Mouse (Mus musculus) right cerebral cortex, postnatal 36 days (tissue): ENCODE results near the gene Slco3a1.

Experiments used
- DNase-seq, 2 experiments: peaks; one replicate each; pipeline ENCODE4 v3.0.0; 2022; ENCODE audit warnings: low spot score in 2 of 2, mixed read lengths in 1 of 2

The Slco3a1 gene

GRCm38 (mm10) chr7:74347026-74347425, 207.6 kb downstream of the Slco3a1 start:
- no peak for DNase-seq

DNA sequence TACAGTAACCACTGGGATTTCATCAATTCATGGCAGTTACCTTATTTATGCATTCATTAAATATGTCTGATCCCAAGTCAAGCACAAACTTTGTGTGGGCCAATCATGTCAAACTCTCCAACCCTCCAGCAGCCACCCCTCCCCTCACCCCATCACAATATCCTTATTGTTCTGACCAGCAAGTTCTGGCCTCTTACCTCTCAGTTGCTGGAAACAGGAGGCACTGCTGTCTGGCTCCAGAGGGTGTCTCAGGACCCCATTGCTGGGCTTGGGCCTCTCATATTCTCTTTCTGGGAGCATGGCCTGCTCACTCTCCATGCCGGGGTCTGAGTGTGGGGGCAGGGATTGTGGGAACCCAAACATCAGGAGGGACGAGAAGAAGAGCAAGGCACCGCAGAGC, 208.1 kb downstream of the Slco3a1 start:
- DNase-seq, result no peak

DNA sequence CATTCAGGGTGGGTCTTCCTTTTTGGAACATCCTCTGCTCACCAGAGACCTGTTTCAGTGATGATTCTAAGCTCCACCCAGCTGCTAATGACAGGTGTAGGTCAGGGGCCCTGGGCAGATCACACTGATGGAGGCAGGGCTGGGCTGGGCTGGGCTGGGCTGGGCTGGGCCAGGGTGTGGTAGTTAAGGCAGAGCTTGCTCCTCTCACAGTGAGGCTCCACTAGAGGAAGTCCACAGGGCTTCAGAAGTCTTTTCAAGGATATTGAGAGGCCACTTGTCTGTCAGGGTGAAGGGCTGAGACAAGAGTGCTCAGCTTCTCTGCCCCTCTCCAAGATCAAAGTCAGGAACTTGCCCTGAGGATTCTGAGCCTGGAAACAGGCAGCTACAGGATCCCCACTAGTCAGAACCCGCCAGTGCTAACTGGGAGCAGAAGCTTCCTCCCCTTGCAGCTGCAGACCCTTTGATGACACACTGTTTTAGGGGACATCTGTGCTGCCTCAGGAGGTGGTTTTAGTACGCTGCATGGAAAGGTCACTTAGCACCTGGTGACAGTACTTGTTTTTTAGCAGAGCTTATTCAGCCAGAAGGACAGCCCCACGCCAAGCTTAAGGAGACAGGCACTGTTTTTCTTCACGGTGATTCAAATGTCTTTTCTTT, 213.3 kb downstream of the Slco3a1 start:
- no peak for DNase-seq

DNA sequence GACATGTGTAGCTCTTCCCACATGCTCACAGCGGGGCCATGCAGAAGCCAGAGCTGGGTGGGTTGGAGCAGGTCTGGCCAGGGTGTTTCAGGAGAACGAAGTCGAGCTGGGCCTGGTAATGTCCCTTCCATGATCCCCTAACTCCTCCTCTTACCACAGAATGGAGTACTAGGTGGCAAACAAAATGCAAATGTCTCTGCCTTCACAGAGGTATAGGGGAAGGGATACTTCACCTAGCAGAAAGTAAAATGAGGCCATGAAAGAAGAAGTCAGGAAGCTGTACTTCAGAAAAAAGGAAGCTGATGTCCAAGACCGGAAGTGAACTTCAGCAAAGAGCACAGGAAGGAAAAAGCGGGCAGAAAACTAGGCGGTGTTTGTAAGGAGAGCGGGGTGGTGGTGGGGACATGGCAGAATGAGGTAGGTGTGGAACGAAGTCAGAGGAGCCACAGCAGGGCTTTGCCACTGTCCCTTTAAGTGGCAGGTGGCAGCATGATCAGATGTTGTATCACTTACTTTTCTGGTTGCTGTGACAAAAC, 214.1 kb downstream of the Slco3a1 start:
- DNase-seq, result no peak

GRCm38 (mm10) chr7:74337677-74338420, 216.7 kb downstream of the Slco3a1 start:
- no peak for DNase-seq

DNA sequence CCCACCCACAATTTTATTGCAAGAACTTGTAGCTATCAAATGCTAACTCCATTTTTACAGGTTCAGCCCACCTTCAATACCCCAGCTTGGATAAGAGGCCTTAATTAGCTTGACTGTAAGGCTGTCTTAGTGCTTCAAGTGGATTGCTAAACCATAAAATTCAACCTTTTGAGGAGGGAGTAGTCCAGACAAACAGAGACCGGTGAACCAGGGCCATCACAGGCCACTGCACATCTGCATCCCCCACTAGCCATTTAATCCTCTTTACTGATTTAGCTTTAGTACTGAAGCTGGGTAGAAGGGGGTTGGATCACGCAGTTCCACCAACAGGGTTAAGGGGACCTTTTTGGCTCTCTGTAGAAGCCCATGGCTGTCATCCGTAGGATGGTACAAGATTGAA, 222.3 kb downstream of the Slco3a1 start:
- no peak for DNase-seq

DNA sequence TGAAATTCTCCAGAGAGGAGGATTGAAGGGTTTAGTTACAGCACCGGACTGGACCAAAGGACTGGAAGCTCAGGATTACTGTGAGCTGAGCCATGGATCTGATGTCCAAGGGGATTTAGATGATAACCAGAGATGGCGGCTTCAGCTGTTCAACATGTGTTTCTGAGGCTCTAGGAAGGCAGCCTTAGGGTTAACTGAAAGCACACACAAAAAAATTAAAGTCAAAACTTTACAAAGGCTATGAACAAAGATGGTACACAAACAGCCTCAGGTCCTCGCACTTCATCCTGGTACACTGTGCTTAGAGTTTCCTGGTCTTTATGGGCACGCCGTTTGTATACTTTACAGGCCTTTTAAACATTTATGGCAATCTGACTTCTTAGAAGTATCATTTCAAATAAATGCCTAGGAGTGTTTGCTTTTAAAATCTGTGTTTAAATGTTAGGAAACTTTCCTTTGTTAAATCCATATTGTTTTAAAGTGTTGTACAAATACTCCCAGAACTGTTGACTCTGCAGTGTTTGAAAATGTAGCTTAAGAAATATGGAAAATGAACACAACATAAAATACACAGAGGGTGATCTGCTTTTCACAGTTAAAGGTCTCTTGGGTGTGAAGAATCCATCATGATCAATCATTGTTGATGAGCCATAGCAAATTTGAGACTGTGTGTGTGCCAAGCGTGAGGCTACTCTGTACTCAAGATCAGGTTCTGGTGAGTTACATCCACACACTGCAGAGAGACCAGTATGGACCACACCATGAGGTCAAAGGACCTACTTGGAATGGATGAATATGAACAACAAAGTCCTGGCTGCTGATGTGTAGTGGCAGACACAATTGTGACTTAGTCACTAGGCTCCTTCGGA, 223.5 kb downstream of the Slco3a1 start:
- no peak for DNase-seq

- DNase-seq, result no peak
Measured at GRCm38 (mm10) chr7:74330117-74330857, 224.3 kb downstream of the Slco3a1 start.

GRCm38 (mm10) chr7:74329004-74329403, 225.6 kb downstream of the Slco3a1 start:
- no peak for DNase-seq

GRCm38 (mm10) chr7:74327716-74328115, 226.9 kb downstream of the Slco3a1 start:
- DNase-seq, result no peak

- peak; percentile 37 to 48 for DNase-seq
Measured at GRCm38 (mm10) chr7:74325052-74325451, 229.5 kb downstream of the Slco3a1 start.

GRCm38 (mm10) chr7:74323683-74324082, 230.9 kb downstream of the Slco3a1 start:
- DNase-seq, result no peak

DNA sequence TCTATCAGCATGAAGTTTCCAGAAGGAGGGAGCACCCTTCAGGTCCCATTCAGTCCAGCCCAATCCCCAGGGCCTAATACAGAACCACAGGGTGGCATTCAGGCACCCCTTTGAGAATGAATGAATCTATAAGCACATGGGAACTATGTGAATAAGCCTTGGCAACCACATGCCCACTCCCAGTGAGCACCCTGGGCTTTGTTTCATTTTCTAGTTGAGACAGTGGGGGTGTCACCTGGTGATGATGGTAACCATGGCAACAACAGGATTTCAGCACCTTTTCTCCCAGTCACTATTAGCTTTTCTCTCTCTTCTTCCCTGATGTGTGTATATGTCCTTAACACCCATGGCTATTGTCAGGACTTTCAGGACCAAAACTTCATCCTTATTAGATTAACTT, 231.4 kb downstream of the Slco3a1 start:
- DNase-seq, result no peak

DNA sequence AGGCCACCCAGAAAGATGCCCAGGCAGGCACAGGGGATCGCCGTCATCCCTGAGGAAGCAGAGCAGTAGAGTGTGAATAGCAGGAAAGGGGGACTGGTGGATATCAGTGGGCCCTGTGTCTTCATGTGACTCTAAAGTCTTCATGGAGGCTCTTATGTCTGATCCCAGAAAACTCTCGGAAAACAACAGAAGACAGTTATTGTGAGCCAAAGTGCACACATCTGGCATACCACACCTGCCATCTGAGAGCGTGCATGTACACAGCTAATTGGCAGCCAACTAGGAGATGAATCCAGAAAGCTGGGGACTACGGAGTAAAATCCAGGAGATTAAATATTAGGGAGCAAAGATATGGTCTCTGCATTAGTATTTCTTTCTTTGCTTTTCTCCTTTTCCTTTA, 233.9 kb downstream of the Slco3a1 start:
- DNase-seq, result no peak

DNA sequence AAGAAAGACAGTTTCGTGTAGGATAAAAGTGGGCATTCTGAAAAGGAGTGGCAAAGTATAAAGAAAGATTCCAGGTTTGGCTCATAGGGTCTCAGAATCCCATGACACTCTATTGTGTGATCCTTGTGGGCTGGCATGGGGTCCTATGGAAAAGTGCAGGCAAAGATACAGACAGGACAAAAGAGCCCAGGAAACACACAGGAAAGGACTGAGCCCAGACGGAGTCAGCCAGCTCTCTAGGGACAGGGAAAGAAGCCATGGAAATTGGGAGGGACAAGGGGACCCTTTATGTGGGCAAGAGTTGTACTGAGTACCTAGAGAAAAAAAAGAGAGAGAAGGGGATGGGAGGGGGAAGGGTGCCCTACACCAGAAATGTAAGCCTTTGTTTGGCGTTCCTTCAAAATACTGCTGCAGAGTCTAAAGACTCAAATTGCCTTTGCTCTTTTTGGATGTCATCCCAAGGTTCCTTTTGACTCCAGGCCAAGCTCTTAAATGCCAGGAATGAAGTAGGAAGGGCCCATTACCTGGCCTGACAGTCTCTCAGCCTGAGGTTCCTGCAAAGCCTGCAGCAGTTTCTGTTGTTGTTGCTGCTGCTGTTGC, 238.6 kb downstream of the Slco3a1 start:
- no peak for DNase-seq

- no peak for DNase-seq
Measured at GRCm38 (mm10) chr7:74314276-74314675, 240.3 kb downstream of the Slco3a1 start.

DNA sequence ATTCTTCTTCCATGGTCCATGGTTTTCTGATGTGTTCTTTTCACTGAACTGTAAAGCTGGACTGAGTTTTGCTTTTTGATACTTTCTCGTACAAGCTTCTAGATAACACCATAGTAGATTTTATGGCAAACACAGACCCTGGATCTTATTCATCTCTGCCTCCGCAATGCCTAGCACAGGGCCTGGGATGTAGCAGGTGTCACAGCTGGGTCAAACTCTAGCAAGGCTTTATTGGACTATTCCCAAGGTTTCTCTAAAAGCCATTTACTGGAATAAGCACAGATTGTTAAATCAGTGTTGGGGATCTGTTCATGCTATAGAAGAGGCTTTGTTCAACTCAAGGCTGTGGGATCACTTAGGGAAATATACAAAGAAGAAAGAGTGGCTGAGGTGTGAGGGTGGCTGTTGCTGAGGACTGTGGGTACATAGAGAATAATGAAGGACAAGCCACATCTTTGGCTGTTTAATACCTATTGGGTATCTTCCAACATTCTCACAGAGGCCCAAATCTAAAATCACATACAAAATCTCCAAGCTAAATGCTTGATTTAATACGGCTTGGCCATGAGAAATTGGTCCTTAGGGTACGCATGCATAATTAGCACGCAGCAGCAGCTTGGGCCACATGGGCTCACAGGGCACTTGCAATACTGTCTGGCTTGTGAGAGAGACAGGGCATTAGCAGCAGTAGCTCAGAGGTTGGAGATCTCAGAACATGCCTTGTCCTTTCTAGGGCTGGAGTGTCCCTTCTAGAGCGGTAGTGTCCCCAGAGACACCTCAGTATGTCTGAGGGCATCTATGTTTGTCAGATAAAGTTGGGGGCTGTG, 241.1 kb downstream of the Slco3a1 start:
- no peak for DNase-seq

- no peak for DNase-seq
Measured at GRCm38 (mm10) chr7:74311536-74311935, 243.0 kb downstream of the Slco3a1 start.

DNA sequence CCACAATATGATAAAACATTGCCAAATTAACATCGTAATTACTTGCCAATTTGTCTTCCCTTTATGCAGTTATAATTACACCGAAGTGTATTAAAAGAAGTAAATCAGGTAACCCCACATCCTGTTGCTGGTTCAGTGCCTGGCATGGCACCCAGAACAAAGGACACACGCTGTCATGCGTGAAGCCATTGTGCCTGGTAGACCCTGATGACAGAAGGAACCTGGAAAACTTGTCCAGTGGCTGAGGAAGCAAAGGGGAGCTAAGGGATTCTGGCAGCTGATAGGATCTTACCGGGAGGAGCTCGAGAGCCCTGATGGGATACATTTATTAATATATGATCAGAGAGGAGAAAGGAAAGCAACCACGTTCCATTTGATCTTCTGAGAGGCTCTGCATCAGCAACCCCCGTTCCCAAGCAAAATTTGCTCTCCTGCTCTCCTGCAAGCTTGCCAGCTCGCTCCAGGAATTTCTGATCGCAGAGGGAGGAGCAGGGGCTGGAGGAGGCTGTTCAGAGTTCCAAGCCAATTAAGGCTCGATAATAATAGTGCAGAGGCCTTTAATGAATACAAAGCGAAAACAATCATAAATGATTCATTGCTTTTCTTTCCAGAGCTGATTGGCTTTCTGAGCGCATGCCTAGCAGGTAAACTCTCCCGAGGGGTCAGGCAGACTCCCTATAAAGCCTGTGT, 250.8 kb downstream of the Slco3a1 start:
- no peak for DNase-seq

GRCm38 (mm10) chr7:74303081-74303480, 251.5 kb downstream of the Slco3a1 start:
- DNase-seq, result no peak
